Mouse (Mus musculus): ENCODE data around the gene Plcl2.

DNA sequence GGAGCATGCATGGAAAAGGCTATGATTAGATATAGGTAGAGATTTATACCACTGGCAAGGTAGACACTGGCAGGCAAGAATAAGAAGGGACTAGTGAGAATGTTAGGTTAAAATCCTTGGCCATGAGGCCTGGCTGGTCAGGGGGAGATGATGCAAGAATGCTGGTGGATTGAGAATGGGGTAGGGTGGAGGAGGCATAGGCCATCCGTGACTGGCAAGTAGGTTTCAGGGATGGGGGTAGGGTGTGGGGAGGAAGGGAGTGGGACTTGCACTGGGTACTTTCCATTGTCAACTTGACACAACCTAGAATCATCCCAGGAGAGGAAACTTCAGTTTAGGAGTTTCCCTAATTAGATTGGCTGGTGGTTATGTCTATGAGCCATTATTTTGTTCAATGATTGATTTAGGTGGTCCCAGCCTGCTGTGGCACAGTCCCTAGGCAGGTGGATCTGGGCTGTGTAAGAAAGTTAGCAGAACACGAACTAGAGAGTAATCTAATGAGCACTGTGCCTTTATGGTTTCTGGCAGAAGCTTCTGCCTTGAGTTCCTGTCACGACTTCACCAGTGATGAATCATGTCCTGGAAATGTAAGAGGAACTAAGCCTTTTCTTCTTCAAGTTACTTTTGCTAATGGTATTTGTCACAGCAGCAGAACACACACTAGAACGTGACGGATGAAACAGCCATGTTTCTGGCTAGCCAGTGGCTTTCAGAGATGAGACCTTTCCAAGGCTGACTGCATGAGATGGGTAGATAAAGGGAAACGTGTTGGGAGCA lies 4.9 kb upstream of the Plcl2 start:
- no peak for TF ChIP-seq ZC3H11A (IDR thresholded peaks at IDR 0.05; ENCODE audit: borderline replicate concordance, low read depth, low read length)
- no peak for TF ChIP-seq HCFC1 (IDR thresholded peaks at IDR 0.05; ENCODE audit: borderline replicate concordance, insufficient read depth, low read length)
- TF ChIP-seq CHD2 (IDR thresholded peaks at IDR 0.05; ENCODE audit: low read depth, low read length), result no peak

All from ES-E14 (cell line).